Mouse (Mus musculus): ENCODE measurements at regions not wholly inside any gene's neighbourhood (a gene's known extent, or its start where the extent isn't known, plus 50 kb on each side); places are given as distances from the start of the nearest gene placed in this dataset.
"Not testable (repeated sequence)": the region's sequence is repeated elsewhere in the genome, so short reads cannot be mapped to it uniquely, and the experiment has no call there.

DNA sequence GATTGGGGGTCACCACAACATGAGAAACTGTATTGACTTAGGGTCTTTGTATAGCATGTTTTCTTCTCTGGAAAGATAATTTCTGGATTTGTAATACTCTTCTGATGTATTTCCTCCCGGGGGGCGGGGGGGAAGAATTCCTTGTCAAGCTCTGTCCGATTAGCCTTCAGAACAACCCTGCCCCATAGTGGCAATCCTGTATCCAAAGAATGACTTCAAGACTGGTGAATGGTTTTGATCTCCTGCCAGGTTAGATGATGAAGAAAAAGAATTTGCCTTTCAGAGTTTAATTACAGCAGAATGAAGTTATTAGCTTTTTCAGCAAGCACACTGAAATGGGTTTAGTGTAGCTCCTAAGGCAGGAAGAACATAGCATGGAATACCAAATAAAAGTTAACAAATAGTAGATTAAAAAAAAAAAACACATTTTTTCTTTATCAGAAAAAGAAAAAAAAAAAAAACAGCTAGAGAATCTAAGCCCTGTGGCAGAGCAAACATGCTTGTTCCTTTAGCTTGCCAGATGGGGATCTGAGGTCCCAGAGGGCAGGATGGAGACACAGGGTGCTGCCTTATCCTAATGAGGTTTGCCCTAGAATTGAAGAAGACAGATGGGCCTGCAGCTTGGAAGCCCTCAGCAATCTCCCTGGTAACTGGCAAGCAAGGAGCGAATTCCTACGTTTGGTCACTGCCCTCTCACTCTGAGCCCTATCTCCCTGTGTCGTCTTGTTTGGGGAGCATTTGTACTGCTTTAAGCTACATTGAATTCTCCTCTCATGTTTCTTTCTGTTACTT, 280.9 kb upstream of the Gm9972 start:
- DNase-seq (ENCODE audit: low read depth, low spot score): no peak

GRCm38 (mm10) chr11:42755415-42755814, 280.1 kb upstream of the Gm9972 start:
- no peak for DNase-seq (ENCODE audit: low read depth, low spot score)

- no peak for DNase-seq (ENCODE audit: low read depth, low spot score)
These were observed 270.3 kb upstream of the Gm9972 start for GRCm38 (mm10) chr11:42765213-42765612.

DNA sequence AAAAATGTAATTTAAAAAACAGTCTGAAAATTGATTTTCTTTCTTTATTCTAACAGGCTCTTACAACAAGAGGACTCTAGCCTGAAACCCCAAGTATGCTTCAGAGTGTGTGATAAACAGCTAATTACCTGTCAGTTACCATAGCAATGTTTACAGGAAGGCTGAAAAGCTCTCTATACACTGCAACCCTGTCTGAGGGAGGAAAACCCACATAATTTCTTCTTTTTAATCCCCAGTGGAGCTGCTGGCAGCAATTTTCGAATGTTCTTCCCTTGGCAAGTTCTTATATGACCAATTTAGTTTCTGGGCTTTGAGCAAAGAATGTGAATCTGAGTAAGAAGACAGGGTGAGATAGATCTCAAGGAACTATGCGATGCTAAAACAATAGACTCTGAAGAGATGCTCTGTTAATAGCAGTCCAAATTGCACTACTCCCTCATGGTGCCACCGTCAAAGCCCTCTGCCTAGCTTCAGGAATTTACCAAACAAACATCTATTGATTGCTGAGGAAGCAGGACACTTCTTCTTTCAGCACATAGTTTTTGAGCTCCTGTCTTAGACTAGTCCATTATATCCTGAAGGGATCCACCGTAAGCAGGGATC, 260.4 kb upstream of the Gm9972 start:
- peak; percentile 46 for DNase-seq (ENCODE audit: low read depth, low spot score)

DNA sequence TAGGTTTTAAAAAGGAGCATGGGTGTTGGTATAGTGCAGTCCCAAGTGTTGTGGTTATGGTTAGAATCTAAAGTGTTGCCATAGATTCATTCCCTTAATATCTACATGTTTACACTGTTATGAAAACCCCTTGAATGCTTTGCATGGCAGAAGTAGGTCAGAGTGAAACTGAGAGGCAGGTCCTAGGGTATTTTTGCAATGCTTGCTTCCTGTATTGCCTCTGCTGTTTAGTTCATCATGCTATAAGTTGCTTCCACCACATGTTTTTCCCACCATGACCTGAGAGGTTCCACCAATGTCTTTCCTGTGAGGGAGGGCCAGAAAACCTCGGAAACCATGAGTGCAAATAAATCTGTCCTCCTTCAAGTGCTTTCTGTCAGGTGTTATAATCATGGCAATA, 224.1 kb upstream of the Gm9972 start:
- no peak for DNase-seq (ENCODE audit: low read depth, low spot score)

GRCm38 (mm10) chr11:42815753-42816152, 219.8 kb upstream of the Gm9972 start:
- DNase-seq (ENCODE audit: low read depth, low spot score): no peak

- peak; percentile 23 for DNase-seq (ENCODE audit: low read depth, low spot score)
These were observed 212.7 kb upstream of the Gm9972 start for GRCm38 (mm10) chr11:42822835-42823234.

GRCm38 (mm10) chr11:42845795-42846194, 189.8 kb upstream of the Gm9972 start:
- DNase-seq (ENCODE audit: low read depth, low spot score): no peak

- no peak for DNase-seq (ENCODE audit: low read depth, low spot score)
These were observed 181.1 kb upstream of the Gm9972 start for GRCm38 (mm10) chr11:42854411-42854810.

GRCm38 (mm10) chr11:42857687-42858086, 177.9 kb upstream of the Gm9972 start:
- peak; percentile 34 for DNase-seq (ENCODE audit: low read depth, low spot score)

GRCm38 (mm10) chr11:42874056-42874455, 161.5 kb upstream of the Gm9972 start:
- peak; percentile 23 for DNase-seq (ENCODE audit: low read depth, low spot score)

DNA sequence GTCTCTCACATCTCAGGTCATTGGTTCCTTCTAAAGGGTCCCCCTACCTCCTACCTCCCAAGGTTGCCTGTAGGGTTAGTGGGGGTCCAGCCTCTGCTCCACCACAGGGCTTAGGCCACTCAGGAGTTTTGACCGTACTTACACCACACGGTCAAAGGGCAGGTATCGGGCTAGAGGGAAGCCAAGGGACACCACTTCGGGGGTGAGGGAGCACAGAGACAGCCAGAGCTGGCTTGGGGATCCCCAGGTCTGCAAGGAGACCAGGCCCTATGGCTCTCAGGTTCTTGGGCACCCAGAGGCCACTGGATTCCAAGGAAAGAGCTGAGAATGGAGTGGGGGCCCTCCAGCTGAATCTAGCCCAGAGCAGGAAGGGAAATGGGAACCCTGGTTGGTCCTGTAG, 135.5 kb upstream of the Gm9972 start:
- no peak for DNase-seq (ENCODE audit: low read depth, low spot score)

DNA sequence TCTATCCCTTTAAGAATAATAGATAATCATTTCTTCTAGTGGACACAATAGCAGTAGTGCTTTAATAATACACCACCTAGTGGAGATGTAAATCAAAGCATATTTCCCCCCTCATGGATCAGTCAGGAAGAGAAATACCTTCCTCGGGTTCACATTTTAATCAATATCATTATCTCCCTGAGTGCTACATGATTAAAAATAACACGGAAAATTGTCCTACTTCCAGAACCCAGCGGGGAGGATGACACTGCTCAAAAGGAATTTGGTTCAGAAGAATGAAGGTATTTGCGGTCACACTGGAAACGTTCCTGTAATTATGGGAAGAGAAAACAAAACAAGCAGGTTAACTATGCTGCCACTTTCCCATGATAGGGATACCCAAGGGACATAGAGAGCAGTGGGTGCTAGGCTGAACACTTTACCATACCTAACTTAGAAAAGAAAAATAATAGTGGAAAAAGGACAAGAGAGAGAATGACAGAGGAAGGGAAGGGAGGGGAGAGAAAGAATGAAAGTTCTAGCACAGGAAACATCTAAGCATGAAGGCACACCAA, 132.0 kb upstream of the Gm9972 start:
- no peak for DNase-seq (ENCODE audit: low read depth, low spot score)

DNA sequence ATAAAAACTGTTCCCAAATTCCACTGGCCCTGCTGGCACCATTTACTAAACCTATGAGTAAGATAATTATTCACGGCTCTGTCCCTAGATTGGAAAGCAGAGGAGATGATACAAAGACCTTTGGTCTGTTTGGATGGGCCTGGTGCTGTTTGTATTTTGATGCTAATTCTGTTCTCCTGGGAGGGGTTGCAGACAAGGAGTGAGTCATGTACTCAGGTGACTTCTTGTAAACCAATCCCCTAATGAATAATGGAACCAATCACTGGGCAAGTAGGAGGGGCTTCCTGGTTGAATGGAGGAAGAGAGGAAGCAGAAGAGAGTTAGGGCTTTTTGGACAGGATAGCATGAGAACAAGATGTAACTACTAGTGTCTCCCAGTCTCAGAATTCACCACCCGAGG, 130.0 kb upstream of the Gm9972 start:
- DNase-seq (ENCODE audit: low read depth, low spot score): no peak

GRCm38 (mm10) chr11:42906020-42906419, 129.5 kb upstream of the Gm9972 start:
- DNase-seq (ENCODE audit: low read depth, low spot score): no peak

DNA sequence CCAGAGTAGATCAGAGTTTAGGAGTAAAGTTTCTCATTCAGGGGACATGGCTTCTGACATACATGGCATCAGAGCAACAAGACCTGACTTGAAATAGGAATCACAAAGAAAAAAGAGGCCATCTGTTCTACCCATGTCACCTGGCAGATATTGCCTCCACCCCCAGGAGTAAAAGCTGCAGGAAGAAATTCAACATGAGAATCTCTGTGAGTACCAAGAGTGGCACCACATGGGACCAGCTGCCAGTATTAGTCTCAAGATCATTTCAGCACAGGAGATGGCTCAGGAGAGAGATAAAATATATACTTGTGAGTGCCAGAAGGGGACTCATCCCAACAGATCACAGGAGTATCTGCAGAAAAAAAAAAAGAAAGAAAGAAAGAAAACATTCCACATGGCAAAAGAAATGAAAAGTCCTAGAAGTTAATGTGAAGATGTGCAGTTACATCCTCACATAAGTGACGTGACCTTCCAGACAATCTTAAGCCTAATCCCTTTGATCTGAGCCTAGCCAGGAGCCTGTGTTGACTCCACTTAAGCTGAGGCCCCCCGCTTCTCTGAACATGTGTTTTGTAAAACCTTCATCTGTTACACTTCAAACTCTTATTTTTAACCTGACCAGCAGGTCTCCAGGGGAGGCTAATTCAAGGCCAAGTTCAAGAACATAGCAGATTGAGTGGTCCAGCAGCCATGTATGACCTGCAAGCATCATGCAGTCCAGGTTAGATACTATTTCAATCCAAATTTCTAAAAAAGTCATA, 118.9 kb upstream of the Gm9972 start:
- DNase-seq (ENCODE audit: low read depth, low spot score): no peak

- DNase-seq (ENCODE audit: low read depth, low spot score): no peak
These were observed 116.3 kb upstream of the Gm9972 start for GRCm38 (mm10) chr11:42919221-42919620.

GRCm38 (mm10) chr11:42927156-42927555, 108.4 kb upstream of the Gm9972 start:
- DNase-seq (ENCODE audit: low read depth, low spot score): peak; percentile 92

GRCm38 (mm10) chr11:42928916-42929315, 106.6 kb upstream of the Gm9972 start:
- no peak for DNase-seq (ENCODE audit: low read depth, low spot score)

DNA sequence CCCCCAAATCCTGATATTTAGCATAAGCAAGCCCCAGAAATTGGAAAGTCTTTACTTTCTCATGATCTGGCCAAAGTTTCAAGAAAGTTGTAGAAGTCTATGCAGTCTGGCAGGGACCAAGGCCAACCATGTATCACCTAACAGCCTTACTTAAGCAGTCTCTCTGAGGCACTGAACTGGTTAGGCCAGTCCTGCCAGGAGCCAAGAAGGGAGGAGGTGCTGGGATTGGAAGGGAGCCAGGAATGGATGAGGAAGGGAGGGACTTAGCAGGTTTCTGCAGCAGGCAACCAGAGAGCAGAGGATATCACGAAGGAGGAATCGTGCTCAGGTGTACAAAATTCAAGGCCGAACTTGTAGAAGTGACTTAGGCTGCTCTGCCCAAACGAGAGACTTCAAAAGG, 96.3 kb upstream of the Gm9972 start:
- DNase-seq (ENCODE audit: low read depth, low spot score): not testable (repeated sequence)

DNA sequence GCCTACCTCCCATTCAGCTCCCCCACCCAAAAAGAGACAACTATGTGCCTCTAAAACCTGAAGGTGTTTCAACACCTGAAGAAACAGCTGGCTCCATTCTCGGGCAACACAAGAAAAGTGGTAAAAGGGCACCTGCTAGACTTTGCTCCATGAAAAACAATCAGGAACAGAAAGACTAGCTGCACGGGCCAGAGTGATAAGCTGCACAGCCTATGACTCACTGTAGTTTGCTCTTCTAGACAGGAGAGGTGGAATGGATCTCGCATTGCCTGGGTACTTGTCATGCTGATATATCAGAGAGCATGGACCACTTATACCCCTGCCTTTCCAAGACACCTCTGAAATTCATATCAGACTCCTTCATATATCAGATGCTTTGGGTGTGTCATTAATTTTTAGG, 94.0 kb upstream of the Gm9972 start:
- no peak for DNase-seq (ENCODE audit: low read depth, low spot score)

GRCm38 (mm10) chr11:42942284-42942683, 93.3 kb upstream of the Gm9972 start:
- no peak for DNase-seq (ENCODE audit: low read depth, low spot score)

Measured in telencephalon, adult 2 months (tissue).